Mouse (Mus musculus) kidney, embryonic 16.5 days (tissue): ENCODE data around the gene Shox2. TPM values are rescaled to one million over a fixed set of nuclear protein-coding genes. Genes with fewer than 3 reads are reported as not detected.

Experiments
- ATAC-seq: fragments of 200-750 bp; cut with Nextera tagmentation; 2 replicates; pipeline ENCODE4 v1.8.0; 2017; ENCODE audit warnings: moderate TSS enrichment; ENCODE audit not compliant: low FRiP score, low TSS enrichment
- H3K27ac ChIP-seq: fragments of 300-500 bp; sonication (generic); 2 replicates; pipeline ENCODE4 v1.5.1; 2014; ENCODE audit warnings: low read length
- H3K27me3 ChIP-seq: fragments of 300-500 bp; sonication (generic); 2 replicates; pipeline ENCODE4 v1.6.1; 2014; ENCODE audit warnings: low read length, control low read depth, mixed read lengths; ENCODE audit not compliant: insufficient read depth
- H3K36me3 ChIP-seq: fragments of 300-500 bp; sonication (generic); 2 replicates; pipeline ENCODE4 v1.6.1; 2014; ENCODE audit warnings: low read length, control low read depth, mixed read lengths; ENCODE audit not compliant: insufficient read depth
- H3K4me1 ChIP-seq: fragments of 300-500 bp; sonication (generic); 2 replicates; pipeline ENCODE4 v1.6.1; 2014; ENCODE audit warnings: low read length, control low read depth, mixed read lengths; ENCODE audit not compliant: insufficient read depth
- H3K4me2 ChIP-seq: fragments of 300-500 bp; sonication (generic); replicated peaks from 2 replicates; pipeline ENCODE4 v1.6.1; 2014; ENCODE audit warnings: low read depth, low read length
- H3K4me3 ChIP-seq: fragments of 300-500 bp; sonication (generic); 2 replicates; pipeline ENCODE4 v1.5.1; 2014; ENCODE audit warnings: mild to moderate bottlenecking, low read length
- H3K9ac ChIP-seq: fragments of 300-500 bp; sonication (generic); replicated peaks from 2 replicates; pipeline ENCODE4 v1.6.1; 2014; ENCODE audit warnings: low read length
- H3K9me3 ChIP-seq: fragments of 300-500 bp; sonication (generic); 2 replicates; pipeline ENCODE4 v1.6.1; 2016; ENCODE audit warnings: low read length, control low read depth
- WGBS: fragments of 180-500 bp; shearing (Covaris S2); extraction: QIAGEN DNeasy Blood & Tissue Kit; methylation state at CpG from one replicate; pipeline ENCODE4 v1.1.7; 2014; 5-methylcytosine and 5-hydroxymethylcytosine counted together
- polyA plus RNA-seq: library from polyadenylated mRNA; unstranded; fragments of >200 nt; fragmentation: Nextera tagmentation; extraction: Ambion mirVana; gene quantifications from 2 replicates; pipeline ENCODE4 v1.2.1, GENCODE M21; 2015

Gene Shox2
- polyA plus RNA-seq, 1 experiment from 2014 or later, result 0.22 TPM

DNA sequence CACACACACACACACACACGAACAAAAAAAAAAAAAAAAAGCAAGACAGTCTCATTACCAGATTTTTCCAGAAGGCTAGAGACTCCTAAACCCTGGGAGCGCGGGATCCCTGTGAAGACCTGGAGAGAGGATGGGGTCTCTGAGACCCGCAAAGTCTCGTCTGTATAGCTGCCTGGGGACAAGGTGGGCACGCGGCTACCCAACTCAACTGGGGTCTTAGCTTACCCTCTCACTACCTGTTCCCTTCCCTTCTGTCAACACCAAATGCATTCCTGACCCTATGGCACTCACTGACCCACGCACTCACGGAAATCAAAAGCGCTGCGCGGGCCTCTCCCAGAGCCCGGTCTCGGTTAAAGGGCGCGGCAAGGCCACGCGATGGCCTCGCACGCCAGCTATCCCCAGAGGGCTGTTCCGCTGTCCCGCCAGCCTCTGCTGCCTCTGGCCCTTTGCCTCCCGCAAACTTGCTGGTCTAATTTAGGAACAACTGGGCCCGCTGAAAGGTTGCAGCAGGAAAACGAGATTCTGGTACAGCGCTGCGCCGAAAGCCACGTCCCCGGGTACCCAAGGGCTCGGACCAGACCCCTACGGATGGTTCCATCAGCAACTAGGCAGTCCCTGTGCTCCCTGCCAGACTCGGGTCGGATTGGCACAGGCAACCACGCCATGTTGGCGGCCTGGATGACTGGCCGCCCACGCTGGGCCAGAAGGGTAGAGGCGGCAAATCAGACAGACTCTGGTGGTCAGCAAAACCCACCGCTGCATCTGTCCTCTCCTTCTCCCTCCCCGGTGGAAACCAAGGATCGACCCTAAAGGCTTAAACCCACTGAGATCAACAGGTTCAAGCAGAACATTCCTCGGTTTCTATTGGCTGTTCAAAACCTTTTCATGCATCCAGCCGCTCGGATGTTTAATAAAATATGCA is 2.9 kb downstream of the Shox2 start:
- 1% methylated on average over 45 of the region's 45 CpGs for WGBS
- H3K4me1 ChIP-seq, result peaks cover 18% of the 10 kb centered on the region
- peaks cover 85% of the 10 kb centered on the region for H3K27me3 ChIP-seq
- ATAC-seq, result no peak
- H3K4me2 ChIP-seq, result no peak overlapping the region
- no peaks in the 10 kb centered on the region for H3K36me3 ChIP-seq
- H3K27ac ChIP-seq, result no peak overlapping the region
- H3K9ac ChIP-seq, result no peak overlapping the region
- no peaks in the 10 kb centered on the region for H3K9me3 ChIP-seq
- no peak overlapping the region for H3K4me3 ChIP-seq

DNA sequence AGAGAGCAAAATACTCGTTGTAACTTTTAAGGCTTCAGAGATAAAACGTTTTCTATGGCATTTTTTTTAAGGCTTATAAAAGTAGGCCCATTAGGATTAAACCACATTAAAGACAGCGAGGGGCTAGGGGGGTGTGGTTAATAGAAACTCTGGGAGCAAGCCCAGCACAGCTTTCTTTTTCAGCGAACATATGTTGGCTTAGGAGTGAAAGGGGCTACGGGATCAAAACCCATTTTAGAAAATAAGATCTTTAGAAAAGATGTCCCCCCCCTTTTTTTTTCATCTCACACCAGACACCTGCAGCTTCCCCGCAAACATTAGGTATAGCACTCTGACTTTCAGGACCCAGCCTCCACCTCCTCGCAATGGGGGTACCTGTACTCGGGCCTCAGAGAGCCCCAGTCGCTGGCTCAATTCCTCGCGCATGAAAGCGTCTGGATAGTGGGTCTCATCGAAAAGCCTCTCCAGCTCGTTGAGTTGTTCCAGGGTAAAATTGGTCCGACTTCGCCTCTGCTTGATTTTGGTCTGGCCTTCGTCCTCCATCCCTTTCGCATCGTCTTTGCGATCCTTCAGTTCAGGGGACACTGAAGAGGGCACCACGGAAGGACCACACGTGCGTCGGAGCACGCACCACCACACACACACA is 3.6 kb downstream of the Shox2 start:
- H3K4me2 ChIP-seq, result no peak overlapping the region

GRCm38 (mm10) chr3:66976889-66977615 is 4.5 kb downstream of the Shox2 start:
- no peak overlapping the region for H3K27ac ChIP-seq
- no peak for ATAC-seq
- WGBS, result 5% methylated on average over 13 of the region's 13 CpGs

More for the DNA sequence above, 3.6 kb downstream of the Shox2 start:
- WGBS, result 2% methylated on average over 25 of the region's 25 CpGs
- Histone ChIP-seq H3K4me3 (no peak overlapping the region), H3K27me3 (peaks cover 89% of the 10 kb centered on the region), H3K4me1 (peaks cover 21% of the 10 kb centered on the region), H3K27ac (no peak overlapping the region), H3K36me3 (no peaks in the 10 kb centered on the region), H3K9me3 (no peaks in the 10 kb centered on the region), H3K9ac (no peak overlapping the region)
- ATAC-seq, result no peak

DNA sequence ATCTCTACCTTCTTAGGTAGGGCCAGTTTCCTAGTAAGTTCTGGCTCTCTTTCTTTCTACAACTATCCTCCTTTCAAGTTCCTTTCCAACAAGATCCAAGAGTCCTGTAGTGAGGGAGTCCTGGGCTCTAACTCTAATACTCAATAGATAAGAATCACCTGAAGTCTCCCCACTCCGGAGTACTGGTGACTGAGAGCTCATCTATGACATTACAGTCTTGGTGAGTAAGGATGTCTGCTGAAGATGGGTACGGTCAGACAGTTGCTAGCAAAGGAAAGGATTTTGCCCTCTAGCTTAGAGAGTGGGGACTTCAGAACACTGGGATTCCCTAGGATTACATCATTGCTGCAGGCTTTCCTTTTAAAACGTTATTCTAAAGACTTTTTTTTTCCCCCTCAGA is 7.1 kb downstream of the Shox2 start:
- Histone ChIP-seq H3K36me3 (no peaks in the 10 kb centered on the region), H3K27ac (no peak overlapping the region), H3K9ac (no peak overlapping the region), H3K4me2 (no peak overlapping the region), H3K4me3 (no peak overlapping the region), H3K27me3 (peaks cover 87% of the 10 kb centered on the region), H3K9me3 (no peaks in the 10 kb centered on the region), H3K4me1 (0 out of 2 replicates have a peak, but pooled peaks cover 3% of the 10 kb centered on the region)
- ATAC-seq, result no peak
- WGBS, result 14% methylated on average over 3 of the region's 3 CpGs

More at GRCm38 (mm10) chr3:66976889-66977615, 4.5 kb downstream of the Shox2 start:
- peaks cover 16% of the 10 kb centered on the region for H3K4me1 ChIP-seq
- H3K9ac ChIP-seq, result no peak overlapping the region
- no peaks in the 10 kb centered on the region for H3K36me3 ChIP-seq
- no peak overlapping the region for H3K4me2 ChIP-seq
- peaks cover 89% of the 10 kb centered on the region for H3K27me3 ChIP-seq
- no peak overlapping the region for H3K4me3 ChIP-seq
- no peaks in the 10 kb centered on the region for H3K9me3 ChIP-seq

GRCm38 (mm10) chr3:66973391-66973943 is 8.1 kb downstream of the Shox2 start:
- Histone ChIP-seq H3K27ac (no peak overlapping the region), H3K4me1 (0 out of 2 replicates have a peak, but pooled peaks cover 3% of the 10 kb centered on the region), H3K9me3 (no peaks in the 10 kb centered on the region), H3K36me3 (no peaks in the 10 kb centered on the region), H3K9ac (peak overlapping the region; percentile 28; the same call in 1 of the 2 replicates), H3K4me2 (peak overlapping the region; percentile 78), H3K27me3 (peaks cover 80% of the 10 kb centered on the region), H3K4me3 (peak overlapping the region; percentile 55)
- peak; percentile 80 for ATAC-seq
- WGBS, result under 1% methylated on average over 58 of the region's 59 CpGs

DNA sequence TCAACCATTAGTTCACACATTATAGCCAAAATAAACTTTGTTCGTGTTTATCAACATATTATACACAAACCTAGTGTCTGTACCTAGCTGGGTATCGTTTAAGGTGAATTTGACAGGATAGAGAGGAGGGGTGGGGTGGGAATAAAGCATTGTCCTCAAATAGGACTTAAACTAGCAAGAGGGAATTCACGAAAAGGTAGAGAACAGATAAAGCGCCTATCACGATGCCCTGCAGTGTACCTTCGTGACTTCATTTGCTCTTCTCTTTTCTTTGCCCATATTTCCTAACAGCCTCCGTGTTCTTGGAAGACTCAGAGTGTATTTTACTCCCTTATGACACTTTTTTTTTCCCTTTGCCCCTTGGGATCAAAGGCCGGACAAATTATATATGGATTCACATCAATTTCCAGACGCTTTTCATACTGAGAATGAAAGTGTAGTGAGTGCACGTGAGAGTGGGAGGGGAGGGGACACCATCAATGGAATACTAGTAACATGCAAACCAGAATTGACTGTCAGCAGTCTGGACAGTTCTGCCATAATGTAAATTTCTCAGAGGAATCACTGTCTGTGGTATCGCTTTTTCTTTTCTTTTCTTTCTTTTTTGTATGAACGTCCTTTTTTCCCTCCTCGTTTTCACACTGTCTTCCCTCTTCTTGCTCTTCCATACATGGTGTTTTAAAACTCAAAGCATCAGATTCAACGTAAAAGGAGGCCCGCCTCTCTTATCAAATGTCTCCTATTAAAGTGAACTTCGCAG is 9.2 kb downstream of the Shox2 start:
- H3K4me2 ChIP-seq, result no peak overlapping the region

DNA sequence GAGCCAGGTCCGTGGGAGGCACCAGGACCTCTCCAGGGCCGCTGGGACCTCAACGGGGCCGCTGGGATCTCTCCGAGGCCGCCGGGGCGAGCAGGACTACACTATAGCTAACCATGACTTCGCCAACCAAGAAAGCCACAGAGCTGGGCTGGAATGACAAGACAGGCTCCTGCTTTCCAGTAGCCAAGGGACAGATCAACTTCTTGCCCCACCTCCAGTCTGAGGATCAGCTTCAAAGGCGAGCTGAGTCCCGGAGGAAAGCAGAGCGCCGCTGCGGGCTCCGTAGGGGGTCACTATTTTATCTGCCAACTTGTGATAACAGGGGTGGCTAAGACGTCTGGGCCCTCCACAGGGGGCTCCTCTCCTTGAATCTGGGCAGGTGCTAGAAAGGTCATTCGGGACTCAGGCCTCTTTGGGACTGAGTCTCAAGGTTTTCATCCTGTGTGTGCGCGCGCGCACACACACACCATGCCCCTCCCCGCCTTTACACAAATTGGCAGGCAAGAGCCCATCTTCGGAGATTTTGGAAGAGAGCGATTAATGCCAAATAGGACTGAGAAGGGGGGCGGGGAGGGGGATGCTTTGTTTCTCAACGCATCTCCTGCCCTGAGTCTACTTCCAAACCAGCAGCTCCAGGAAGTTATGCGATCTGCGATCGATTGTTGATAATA is 10.8 kb downstream of the Shox2 start:
- H3K36me3 ChIP-seq, result no peaks in the 10 kb centered on the region
- peaks cover 72% of the 10 kb centered on the region for H3K27me3 ChIP-seq
- H3K4me3 ChIP-seq, result no peak overlapping the region
- no peak overlapping the region for H3K27ac ChIP-seq
- 0 out of 2 replicates have a peak overlapping the region, but pooled peaks have one; percentile 12 for H3K4me2 ChIP-seq
- H3K4me1 ChIP-seq, result 0 out of 2 replicates have a peak, but pooled peaks cover 3% of the 10 kb centered on the region
- ATAC-seq, result no peak
- no peak overlapping the region for H3K9ac ChIP-seq
- no peaks in the 10 kb centered on the region for H3K9me3 ChIP-seq
- WGBS, result 1% methylated on average over 29 of the region's 29 CpGs

More for the DNA sequence above, 9.2 kb downstream of the Shox2 start:
- H3K9me3 ChIP-seq, result no peaks in the 10 kb centered on the region
- no peak for ATAC-seq
- 0 out of 2 replicates have a peak, but pooled peaks cover 3% of the 10 kb centered on the region for H3K4me1 ChIP-seq
- no peak overlapping the region for H3K9ac ChIP-seq
- WGBS, result 3% methylated on average over 16 of the region's 16 CpGs
- peaks cover 78% of the 10 kb centered on the region for H3K27me3 ChIP-seq
- H3K4me3 ChIP-seq, result no peak overlapping the region
- H3K27ac ChIP-seq, result no peak overlapping the region
- no peaks in the 10 kb centered on the region for H3K36me3 ChIP-seq

DNA sequence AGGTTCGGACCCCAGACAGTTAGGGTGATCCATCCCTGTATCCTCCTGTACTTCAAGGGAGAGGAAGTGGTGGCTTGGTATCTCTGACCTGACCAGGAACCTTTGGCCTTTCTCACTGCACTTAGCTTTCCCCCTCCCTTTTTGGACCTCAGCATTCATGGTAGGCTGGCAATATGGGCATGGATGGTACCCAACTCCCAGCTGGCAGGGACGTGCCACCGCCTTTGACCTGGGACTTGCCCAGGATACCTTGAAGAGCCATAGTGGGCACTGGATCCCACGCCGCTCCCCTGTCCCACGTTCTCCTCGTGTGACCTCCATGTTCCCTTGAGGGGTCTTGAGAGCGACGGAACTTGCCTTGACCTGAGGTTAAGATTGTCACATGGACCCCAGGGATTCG is 11.3 kb downstream of the Shox2 start:
- H3K9ac ChIP-seq, result no peak overlapping the region
- no peak overlapping the region for H3K27ac ChIP-seq
- H3K4me1 ChIP-seq, result 0 out of 2 replicates have a peak, but pooled peaks cover 3% of the 10 kb centered on the region
- H3K4me2 ChIP-seq, result no peak overlapping the region
- H3K27me3 ChIP-seq, result peaks cover 73% of the 10 kb centered on the region
- H3K4me3 ChIP-seq, result no peak overlapping the region
- H3K36me3 ChIP-seq, result no peaks in the 10 kb centered on the region
- no peaks in the 10 kb centered on the region for H3K9me3 ChIP-seq
- 4% methylated on average over 10 of the region's 10 CpGs for WGBS
- no peak for ATAC-seq
